Mouse (Mus musculus) layer of hippocampus, adult 18-20 months (tissue): ENCODE data around the gene Rps6kc1. TPM values are rescaled to one million over a fixed set of nuclear protein-coding genes. Genes with fewer than 3 reads are reported as not detected.

ENCODE experiments used
- DNase-seq, 2 experiments: peaks; one replicate each; pipeline ENCODE4 v3.0.0; 2022; ENCODE audit warnings: low spot score in 2 of 2
- total RNA-seq, 2 experiments: library from RNA; stranded (reverse); gene quantifications; 2 replicates each; pipeline ENCODE4 v1.2.3; 2021

Gene Rps6kc1
- total RNA-seq, 2 experiments from 2014 or later, result 90.7 to 94.1 TPM

DNA sequence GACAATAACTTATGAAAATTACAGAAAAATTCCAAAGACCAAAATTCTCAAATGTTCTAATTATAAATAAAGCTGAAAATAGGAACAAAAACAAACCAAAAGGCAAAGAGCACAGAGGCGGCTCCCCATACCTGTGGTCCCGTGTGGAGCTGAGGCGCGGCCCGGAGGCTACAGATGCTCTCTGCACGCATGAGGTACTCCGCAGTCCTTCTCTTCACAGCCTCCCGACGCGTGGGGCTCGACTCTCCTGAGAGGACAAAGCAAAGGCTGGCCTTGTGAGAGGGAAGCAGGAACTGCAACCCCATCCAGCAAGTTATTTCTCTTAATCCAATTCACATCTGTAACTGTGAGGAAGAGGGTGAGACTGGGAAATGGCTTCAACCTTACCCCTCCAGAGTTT is 67.2 kb downstream of the Rps6kc1 start:
- no peak for DNase-seq

DNA sequence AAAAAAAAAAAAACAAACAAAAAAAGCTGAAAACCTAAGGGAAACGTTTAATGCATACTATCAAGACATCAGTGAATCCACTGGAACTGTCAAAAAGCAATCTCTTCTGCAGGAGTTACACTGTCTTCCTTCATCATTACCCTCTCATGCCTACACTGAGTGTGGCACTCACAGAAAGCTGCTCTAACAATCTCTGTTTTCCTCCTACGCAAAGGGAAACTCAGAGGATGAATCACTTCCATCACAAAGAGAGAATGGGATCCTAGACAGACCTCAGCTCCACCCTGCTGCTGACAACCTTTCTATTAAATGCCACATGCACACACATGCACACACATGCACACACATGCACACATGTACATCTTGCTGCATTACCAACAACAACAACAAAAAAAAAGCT is 75.5 kb downstream of the Rps6kc1 start:
- peak; percentile 28 to 48 for DNase-seq

DNA sequence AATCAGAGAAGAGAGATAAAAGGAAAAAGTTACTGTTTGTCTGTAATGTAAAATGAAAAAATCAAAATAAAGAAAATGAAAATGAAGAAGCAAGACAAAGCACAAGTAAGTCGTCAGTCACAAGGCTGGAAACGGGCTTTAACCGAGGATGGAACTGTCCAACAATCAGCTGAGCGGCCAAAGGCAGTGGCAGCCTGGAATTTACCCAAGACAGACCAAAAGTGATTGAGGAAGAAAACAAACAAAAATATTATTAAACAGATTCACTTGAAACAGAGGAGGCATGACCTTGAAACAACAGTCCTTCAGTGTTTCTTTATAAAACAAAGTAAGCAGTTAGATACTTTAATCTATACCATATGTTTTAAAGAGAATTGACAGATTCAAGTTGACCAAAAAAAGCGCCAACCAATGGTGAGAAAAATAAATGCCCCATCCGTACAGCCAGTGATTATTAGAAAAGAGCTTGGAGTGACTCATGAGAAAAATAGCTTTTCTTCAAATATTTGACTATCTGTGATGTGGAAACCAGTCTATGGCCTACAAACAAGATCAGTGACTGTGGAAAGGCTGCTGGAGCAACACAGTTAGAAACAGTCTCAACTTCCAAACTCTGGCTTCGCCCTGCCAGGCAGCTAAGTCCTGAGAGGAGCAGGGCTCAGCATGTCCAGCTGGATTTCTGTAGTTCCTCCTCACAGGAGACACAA is 77.2 kb downstream of the Rps6kc1 start:
- DNase-seq, result no peak

DNA sequence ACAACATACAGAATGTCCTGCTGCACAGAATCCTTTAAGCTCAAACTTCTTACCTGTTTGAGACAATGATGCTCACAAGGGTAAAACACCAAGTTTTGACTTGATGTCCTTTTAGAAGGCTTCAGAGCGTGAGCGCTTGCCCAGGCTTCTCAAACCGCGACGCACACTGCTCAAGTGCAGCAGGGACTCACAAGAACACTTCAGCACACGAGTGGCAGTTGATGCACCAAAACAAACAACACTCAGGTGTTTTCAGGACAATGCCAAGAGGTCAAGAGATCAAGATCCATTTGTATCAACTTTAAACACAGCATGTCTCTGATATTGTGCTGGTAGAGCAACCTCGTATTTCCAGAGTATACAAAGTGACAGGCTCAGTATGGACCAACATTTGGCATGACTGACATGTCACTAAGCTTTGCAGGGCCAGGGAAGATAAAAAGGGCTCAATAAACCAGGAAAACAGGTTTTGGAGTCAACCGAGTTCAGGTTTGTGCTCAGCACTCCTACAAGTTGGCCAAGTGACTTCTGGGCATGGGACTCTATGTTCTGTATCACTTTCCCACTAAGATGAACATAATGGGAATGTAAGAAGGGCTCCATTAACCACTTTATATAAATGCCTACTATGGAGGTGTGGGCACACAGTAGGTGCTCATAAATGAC is 78.5 kb downstream of the Rps6kc1 start:
- DNase-seq, result no peak

DNA sequence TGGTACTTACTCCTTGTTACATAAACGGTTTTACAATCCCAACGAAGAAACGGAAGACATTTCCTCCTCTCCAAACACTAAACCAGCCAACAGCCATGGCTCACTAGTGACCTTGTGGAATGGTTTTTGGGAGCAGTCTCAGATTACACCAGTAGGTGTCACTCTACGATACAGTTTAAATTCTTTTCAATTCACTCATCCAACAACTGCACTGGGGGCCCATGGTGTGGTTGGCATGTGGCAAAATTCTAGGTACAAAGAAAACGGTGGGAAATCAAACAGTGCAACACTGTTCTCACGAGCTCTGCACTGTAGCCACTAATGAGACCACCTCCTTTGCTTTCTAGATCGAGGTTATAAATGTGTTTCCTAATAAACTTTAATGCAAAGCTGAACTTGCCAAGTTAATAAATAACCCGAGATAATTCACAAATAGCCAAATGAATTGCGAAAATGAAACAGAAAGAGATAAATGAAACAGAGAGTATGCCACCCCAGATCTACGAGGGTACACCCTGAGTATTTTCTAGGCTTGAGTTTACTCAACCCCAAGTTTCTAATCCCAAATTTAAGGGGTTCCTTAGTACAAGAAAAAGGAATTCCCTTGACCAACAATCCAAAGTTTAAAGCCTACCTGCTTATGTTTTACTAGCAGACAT is 79.6 kb downstream of the Rps6kc1 start:
- peak in 1 of 2 experiments; percentile 86 for DNase-seq

DNA sequence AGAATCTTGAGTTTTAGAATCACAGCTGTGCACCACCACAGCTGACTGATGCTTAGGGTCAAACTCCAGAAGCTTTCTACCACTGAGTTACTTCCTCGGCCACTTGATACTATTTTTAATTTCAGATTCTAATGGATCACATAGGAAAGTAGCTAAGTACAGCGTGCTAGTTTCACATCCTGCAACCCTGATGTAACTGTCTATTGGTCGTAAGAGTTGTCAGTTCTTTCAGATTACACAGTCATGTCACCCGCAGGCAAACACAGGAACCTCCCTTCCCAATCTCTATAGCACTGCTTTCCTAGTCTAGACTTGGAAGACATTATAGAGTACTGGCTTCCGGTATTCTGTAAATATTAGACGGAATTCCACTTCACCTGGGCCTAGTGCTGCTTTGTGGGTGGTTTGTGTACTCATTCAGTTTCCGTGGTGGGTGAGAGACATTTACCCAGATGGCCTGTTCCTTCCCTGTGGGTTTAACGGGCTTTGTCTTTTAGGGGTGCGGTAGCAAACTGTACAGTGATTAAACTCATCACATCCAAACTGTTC is 85.0 kb downstream of the Rps6kc1 start:
- DNase-seq, result no peak

DNA sequence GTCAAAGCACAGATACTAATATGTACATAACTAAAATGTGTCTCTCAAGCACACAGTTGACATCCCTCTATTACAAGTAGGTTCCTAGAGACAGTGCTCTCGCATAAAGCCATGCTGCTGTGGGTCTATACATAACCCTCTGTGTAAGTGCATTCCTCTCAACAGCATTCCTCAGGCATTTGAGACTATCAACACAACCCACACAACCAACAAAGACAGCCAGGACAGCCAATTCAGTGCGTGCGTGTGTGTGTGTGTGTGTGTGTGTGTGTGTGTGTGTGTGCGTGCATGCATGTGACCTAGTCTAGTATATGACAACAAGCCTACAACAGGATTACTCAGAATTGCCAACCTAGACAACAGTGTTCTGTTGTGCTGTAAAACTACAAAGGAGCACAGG is 87.8 kb downstream of the Rps6kc1 start:
- DNase-seq, result no peak

DNA sequence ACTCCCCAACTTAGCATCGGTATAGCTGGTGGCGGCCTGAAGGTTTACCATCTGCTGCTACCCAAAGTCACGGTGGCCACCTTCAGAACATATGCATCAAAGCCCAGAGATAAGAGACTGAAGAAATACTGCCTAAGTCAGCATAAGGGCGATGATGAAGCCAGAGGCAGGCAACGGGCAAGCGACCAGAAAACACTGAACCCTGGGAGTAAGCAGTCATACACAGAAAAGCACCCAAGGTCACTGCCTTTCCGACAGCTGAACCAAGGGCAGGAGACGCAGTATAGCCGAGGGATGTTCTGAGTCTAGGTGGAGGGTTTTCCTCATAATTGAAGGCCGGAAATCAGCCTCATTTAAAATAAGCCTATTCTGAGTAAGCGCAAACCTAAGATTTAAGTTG is 95.4 kb downstream of the Rps6kc1 start:
- no peak for DNase-seq

DNA sequence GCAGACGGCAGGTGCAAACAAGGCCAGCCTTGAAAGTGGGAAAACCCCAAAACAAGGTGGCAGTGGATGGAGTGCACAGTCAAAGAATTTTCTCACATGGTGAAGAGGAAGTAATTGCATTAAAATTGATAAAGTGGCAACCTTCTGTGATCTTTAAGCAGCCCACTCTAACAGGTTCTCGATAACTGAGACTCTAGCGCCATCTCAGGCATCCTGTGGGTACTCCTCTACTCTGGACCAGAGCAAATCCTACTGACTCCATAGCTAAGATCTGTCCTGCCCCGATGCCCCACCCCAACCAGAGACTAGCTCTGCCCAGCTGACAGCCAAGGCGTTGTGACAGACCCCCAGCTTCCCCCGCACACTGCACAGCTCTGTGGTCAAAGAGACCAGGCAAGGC is 101.2 kb downstream of the Rps6kc1 start:
- DNase-seq, result no peak

DNA sequence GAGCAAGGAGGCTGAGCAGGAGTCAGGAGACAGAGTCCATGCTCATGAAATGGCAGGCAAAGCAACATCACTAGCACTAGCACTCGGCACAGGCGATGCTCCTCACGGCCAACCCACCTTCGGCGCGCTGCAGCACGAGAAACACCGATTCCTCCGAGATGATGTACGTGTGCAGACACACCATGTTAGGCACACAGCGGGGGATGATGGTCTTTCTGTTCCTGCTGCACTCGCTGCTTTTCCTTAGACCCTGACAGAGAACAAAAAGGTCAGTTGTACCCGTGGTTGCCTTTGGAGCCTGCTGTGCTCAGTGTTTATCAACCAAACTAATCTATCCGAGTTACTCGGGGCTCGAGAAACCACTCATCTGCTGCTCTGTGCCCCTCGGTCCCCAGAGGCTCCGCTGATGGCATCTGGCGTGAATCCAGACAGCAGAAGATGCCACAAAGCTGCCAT is 102.8 kb downstream of the Rps6kc1 start:
- no peak for DNase-seq

DNA sequence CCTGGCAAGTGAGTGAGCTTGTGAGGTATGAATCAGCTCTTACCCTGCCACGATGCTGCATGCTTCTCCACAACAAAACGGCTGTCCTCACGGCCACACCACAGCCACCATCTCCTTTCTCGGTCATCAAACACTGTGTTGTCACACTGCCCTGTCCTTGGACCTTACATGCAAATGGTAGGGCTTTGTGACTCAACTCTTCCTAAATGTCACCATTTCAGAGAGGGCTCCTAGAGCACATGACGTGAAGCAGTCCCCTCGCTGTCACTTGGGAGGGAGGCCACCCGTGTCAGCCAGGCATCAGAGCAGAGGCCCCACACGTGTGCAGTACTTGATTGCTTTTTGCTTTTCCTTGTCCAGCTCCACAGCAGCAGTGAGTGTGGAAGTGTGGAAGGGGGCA is 104.8 kb downstream of the Rps6kc1 start:
- DNase-seq, result no peak

DNA sequence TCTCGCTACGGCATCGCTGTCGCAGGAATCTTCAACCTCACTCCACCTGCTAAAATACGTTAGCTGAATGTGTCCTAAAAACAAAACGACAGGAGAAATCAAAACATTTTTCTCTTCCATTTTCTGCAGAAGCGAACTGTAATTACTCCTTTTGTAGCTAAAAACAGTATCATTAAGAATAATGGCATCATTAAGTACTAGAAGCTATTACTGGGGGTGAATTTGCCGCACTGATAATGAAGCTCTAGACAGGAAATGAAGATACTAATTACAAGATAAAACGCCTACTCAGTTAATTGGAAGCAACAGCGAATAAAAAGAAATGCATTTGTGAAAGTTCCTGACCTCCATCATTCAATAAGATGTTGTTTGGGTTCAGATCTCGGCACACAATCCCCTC is 112.9 kb downstream of the Rps6kc1 start:
- no peak for DNase-seq

DNA sequence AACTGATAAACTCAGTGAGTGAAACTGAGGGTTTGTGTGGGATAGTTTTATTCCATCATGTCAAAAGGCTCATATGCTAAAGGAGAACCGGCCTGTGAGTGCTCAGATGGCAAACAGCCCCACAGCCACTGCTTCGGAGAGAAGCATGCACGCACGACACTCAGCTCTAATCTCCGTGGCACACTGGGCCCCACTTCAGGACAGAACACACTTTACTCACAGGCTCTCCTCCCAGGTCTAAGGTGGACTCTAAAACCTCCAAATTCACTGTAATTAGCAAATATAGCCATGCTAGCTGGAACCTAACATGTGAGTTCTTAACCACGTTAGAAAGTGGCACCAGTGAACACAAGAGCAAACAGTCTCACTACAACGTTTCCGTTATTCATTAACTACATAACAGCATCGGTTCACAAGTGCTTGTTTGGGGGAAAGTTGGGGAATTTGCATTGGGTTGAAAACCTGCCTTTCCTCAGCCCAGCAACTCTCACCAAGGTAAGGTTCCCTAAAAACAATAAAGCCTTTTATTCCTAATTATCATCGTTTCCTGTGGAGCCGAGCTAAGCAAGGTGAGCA is 114.0 kb downstream of the Rps6kc1 start:
- no peak for DNase-seq

DNA sequence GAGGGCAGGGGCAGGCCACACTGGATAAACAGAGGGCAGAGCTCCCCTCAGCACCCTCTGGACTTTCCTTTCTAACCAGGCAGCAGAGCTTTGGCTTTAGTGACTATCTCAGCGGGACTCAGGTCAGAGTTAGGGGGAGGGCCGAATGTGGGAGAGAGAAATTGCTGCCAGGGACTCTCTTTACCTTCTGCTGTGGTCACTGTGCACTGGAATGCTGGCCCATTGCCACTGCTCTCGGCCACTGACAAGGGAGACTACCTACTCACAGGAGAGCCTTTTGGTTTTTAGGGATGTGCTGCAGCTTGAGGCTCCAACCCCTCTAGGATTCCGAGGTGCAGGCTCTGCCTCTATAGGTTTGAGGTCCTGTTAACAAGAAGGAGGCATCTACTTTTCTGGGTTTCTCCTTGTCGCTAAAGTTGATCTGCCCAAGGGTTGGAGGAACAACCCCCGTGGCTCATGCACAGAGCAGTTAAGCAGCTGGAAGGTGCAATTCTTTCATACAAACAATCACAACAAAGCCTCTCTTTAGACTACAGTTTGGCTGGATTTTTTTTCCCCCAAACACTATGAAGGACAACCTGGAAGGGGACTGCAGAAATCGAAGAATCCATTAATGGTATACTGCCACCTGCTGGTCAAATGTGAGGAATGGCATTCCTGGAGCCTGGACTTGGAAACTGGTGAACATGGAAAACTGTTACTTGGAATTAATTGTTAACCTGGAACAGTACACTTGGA is 114.7 kb downstream of the Rps6kc1 start:
- peak; percentile 50 to 83 for DNase-seq

DNA sequence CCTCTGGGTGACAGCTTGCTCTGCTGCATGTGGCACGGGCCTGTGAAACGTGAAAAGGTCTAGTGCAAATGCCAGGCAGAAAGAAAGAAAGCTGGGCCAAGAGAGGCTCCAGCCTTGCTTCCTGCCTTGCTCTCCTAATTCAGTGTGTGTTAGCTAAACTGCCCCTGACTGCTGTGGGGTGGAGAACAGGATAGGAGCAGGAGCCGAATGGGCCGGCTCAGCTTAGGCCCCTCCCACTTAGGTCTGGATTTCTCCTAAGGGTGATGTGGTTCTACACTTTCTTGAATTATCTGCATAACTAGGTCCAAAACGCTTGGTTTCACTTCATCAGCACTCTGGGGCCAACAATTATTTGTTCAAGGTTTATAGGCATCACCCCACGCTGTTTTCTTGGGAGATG is 119.9 kb downstream of the Rps6kc1 start:
- DNase-seq, result no peak

DNA sequence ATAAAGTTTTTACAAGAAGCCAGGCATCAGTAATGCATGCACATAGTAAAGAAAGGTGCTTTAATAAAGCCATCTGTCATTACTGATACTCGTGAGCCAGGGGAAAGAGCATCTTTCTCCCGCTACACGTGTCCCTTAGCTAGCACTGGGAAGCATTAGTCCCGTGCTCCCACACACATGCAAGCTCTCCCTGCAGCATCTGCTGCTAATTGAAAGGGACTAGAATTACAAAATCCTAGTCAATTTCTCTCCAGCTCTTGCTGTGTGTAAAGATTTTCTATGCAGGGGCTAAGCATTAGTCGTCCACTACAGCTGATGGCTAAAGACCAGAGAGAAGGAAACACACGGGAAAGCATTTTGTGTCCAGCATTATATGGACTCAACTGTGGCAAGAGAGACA is 120.8 kb downstream of the Rps6kc1 start:
- peak in 1 of 2 experiments; percentile 72 for DNase-seq

DNA sequence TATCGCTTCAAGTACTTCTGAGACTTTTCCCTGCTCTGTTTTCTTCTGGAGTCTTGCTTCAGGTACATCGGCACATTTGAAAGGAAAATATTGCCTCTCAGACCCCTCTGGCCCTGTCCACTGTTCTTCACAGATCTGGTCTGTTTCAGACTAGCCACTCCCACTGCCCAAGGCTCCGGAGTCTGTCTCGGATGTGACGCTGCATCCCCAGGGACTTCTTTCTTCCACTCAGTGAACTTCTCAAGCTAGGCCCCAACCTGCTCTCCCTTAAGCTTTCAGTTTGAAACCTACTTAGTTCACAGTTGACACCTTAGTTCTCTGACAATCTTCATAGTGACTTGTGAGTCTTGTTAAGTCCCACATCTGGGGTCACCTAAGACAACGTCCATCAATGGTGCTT is 133.9 kb downstream of the Rps6kc1 start:
- DNase-seq, result no peak

DNA sequence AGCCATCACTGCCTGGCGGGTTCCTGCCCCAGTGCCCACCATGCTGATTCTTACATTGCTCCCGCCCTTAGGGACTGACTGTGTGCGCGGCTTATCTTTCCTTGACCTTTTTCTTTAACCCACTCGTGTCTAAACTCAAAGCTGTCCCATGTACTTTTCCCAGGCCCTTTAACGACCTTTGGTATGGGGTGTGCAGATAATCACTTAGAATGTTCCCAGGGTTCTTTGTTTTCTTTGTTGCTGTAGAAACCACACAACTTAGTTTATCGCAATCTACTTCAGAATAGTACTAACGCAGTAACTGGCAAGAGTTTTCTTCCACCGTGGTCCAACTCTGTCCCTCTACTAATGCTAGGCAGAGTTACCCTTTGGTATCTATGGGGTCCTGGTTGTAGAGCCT is 135.3 kb downstream of the Rps6kc1 start:
- DNase-seq, result no peak

DNA sequence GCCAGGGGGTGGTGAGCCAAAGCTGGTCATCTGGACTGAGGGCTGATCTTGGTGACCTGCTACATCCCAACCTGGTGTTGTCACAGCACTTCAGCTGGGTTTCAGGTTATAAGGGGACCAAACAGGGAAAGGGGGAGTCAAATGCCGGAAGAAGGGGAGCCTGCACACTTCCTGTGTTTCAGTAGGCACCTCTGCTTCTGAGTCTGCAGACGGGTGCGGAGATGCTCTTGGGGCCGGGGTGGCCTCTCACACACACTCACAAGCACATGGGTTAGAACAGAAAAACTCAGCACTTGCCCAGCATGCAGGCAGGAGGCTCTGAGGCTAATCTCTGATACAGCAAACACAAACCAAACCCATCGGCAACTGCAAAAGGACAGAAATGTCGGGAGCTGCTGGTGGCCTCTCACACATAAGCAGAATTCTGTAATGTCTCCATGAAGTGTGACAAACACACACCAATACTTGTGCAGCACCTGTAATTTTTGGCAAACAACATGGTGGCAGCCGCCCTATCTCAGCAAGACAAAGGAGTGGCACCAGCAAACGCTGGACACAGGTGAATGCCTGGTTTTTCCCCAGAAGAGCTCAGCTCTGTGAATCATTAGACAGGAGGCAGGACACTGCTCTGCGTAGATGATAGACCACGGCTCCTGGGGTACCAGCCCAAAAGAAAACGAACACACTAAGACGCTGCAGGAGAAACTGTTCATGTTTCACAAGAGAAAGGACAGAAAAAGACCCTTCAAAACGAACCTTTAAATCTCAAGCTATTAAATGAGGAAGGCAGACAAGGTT is 139.3 kb downstream of the Rps6kc1 start:
- DNase-seq, result no peak

DNA sequence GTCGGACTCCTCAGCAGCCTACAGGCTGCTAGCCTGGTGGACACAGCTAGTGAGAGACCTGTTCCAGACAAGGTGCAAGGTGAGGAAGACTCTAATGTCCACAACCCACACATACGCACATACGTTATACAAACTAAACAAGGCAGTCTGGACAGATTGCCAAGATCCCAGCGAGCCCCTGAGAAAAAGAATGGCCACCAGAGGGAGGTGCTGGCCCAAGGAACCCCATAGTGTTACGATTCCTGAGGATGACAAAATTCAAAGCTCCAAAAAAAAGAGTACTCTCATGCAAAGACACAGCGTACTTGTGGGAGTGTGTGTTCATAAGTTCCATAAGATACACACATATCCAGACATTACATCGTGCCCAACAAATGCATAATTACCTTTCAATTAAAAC is 141.8 kb downstream of the Rps6kc1 start:
- DNase-seq, result no peak
